Mouse (Mus musculus): Measurements from ENCODE around the gene Fkbp5. TPM values are rescaled to one million over a fixed set of nuclear protein-coding genes. Genes with fewer than 3 reads are reported as not detected.
"Not testable (repeated sequence)": the region's sequence is repeated elsewhere in the genome, so short reads cannot be mapped to it uniquely, and the experiment has no call there.

Gene Fkbp5
- polyA plus RNA-seq (2015; fragmentation: Nextera tagmentation; extraction: Ambion mirVana) = 27.2 and 51.1 TPM in 2 replicates

DNA sequence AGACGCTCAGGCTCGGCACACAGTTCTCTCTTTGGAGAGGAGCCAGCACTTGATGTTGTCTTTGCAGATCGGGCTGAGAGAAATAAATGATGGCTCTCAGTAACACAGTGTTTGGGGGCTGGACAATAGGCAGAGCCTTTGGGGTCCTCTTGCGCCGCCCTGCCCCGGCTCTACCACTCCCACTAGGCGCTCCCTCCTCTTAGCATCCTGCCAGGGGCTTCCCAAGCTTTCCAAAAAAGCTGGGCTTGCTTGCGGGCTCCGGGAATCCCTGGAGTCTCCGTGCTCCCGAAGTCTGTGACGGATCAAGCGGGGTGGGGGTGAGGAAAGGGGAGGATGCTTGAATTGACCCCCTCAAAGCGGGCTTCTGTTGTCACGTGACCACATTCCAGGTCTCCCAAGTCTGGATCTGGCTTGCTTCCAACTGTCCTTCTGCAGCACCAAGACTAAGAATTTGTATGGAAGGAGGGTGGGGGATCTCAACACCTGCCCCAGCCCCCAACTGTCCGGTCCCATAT, at the start of gene Fkbp5:
Gene Fkbp5, minus strand, starts transcription at position 87 of the 515 bp plus-strand sequence.
- Histone ChIP-seq H3K36me3 (no peaks in the 10 kb centered on the region), H3K27ac (replicated peaks) (peak within 1 kb of the TSS; percentile 77), H3K9me3 (replicated peaks) (no peaks in the 10 kb centered on the region), H3K4me1 (peaks cover 37% of the 10 kb centered on the region), H3K4me2 (peak within 1 kb of the TSS; percentile 98), H3K4me3 (replicated peaks) (peak within 1 kb of the TSS; percentile 53), H3K9ac (replicated peaks) (peak within 1 kb of the TSS; percentile 69), H3K27me3 (replicated peaks) (peaks cover 22% of the 10 kb centered on the region)
- ATAC-seq (ENCODE audit: low FRiP score) = peak; percentile 23
- WGBS = 1% methylated on average over 16 of the region's 16 CpGs

DNA sequence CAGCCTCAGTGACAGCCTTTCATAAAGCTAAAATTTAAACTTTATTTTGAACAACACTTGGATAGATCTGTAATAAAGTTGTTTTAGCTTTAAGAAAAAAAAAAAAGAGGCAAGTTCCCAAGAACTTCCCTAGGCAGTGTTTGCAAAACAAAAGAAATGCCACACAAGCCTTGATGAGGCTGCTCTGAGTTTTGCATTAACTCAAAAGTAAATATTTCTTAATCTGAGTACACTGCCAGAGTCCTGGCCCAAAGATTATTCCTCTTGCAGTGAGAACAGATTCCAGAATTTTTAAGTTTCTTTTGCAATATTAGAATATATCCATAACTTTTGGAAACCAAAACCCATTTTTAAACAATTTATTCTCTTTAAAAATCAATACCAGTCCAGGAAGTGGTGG, 47.9 kb upstream of the Fkbp5 start:
- no peaks in the 10 kb centered on the region for H3K27me3 ChIP-seq (replicated peaks)
- H3K4me3 ChIP-seq (replicated peaks) = no peak overlapping the region
- no peak overlapping the region for H3K27ac ChIP-seq (replicated peaks)
- H3K36me3 ChIP-seq = no peaks in the 10 kb centered on the region
- H3K4me2 ChIP-seq = no peak overlapping the region
- no peaks in the 10 kb centered on the region for H3K9me3 ChIP-seq (replicated peaks)
- ATAC-seq (ENCODE audit: low FRiP score) = no peak
- no peak overlapping the region for H3K9ac ChIP-seq (replicated peaks)
- H3K4me1 ChIP-seq = no peaks in the 10 kb centered on the region

DNA sequence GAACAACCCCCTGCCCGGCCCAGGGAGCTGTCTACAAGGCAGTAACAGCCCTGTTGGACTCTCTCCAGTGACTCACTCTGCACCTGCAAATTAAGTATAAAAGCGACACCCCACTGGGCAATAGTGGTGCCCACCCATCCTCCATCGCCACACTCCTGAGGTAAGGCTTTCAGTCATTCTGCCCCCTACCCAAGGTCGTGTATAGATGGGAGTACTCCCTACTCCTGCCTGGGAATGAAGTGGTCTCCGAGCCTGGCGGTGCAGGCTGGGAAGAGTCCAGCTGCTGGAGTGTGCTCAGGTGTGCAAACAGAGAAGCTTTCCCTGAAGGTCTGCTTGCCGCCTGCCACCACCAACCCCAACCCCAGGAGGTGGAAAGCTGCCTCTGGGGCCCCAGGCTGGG, 44.3 kb upstream of the Fkbp5 start:
- Histone ChIP-seq H3K4me2 (no peak overlapping the region), H3K9ac (replicated peaks) (no peak overlapping the region), H3K4me3 (replicated peaks) (no peak overlapping the region), H3K4me1 (no peaks in the 10 kb centered on the region), H3K9me3 (replicated peaks) (no peaks in the 10 kb centered on the region), H3K27ac (replicated peaks) (no peak overlapping the region), H3K36me3 (no peaks in the 10 kb centered on the region), H3K27me3 (replicated peaks) (no peaks in the 10 kb centered on the region)
- ATAC-seq (ENCODE audit: low FRiP score) = no peak
- 59% methylated on average over 7 of the region's 7 CpGs for WGBS

DNA sequence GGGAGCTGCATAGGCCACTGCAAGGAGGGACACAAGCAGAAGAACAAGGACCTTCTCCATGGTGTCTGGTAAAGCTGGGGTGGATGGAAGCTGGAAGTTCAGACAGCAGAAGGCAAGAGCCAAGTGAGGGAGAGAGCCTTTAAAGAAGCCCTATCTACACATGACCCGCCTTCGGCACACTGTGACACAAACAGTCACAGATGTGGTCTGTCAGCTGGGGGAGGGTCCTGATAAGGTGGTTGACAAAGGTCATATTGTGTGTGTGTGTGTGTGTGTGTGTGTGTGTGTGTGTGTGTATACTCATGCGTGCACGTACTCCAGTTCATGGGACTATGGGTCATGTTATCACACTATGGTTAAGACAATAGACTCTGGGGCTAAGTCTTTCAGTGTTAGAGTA, 43.3 kb upstream of the Fkbp5 start, which contains the start of gene Clps:
Gene Clps, minus strand, starts transcription at position 169 of the 400 bp plus-strand sequence.
- Histone ChIP-seq H3K4me2 (no peak within 1 kb of the TSS), H3K27me3 (replicated peaks) (no peaks in the 10 kb centered on the region), H3K36me3 (no peaks in the 10 kb centered on the region), H3K9ac (replicated peaks) (no peak within 1 kb of the TSS), H3K27ac (replicated peaks) (no peak within 1 kb of the TSS), H3K9me3 (replicated peaks) (no peaks in the 10 kb centered on the region), H3K4me3 (replicated peaks) (no peak within 1 kb of the TSS), H3K4me1 (no peaks in the 10 kb centered on the region)
- no peak for ATAC-seq (ENCODE audit: low FRiP score)
- 91% methylated on average over 4 of the region's 4 CpGs for WGBS

DNA sequence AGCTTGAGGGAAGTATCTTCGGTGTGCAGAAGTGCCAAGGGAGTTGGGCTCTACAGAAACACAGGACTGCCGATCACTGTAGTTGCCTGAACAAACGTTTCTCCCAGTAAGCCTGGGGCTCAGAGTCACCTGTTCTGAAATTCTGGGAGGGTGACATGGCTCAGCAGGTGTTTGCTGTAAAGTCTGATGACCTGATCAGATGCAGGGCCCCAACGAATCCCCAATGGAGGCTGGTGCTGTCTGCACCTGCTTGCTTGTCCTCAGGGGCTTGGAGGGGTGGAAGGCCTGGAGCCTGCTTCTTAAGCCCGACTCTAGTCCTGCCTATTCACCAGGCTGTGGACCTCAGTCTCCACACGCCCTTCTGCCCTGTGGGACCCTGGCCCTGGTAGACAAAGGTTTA, 40.4 kb upstream of the Fkbp5 start:
- H3K4me3 ChIP-seq (replicated peaks) = no peak overlapping the region
- H3K4me2 ChIP-seq = no peak overlapping the region
- no peaks in the 10 kb centered on the region for H3K27me3 ChIP-seq (replicated peaks)
- no peaks in the 10 kb centered on the region for H3K9me3 ChIP-seq (replicated peaks)
- H3K9ac ChIP-seq (replicated peaks) = no peak overlapping the region
- ATAC-seq (ENCODE audit: low FRiP score) = no peak
- WGBS = 75% methylated on average over 6 of the region's 6 CpGs
- peaks cover 7% of the 10 kb centered on the region for H3K4me1 ChIP-seq
- no peaks in the 10 kb centered on the region for H3K36me3 ChIP-seq
- H3K27ac ChIP-seq (replicated peaks) = no peak overlapping the region

DNA sequence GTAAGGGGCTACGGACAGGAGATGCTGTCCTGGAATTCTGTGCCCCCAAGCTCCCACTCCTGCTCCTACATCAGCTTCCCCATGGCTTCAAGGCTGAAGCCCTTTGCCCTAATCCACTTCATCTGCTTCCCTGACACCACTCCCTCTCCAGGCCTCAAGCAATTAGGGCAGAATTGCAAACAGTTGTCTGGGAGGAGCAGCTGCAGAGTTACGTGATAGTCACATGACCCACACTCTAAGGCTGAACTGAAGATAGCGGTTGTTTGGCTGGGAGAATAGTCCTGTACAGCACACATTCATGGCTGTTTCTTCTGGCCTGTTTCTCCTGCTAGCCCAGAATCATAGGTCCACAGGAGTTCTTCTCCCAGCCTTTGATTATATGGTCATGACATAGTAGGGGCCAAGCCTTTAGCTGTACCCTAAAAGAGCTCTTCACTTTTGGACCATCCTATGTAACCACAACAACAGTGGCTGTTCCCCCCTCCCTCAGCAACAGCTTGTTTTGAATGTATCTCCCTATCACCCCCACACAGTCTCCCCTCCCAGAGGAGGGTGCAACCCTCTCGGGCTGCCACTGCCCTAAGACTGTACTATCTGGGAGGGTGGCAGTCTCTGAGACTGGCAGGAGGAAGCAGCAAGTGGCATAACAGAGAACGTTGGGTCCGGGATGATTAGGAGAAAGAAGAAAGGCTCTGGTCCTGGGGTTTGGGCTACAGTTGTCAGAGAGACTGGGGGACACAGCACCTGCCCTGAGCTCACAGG, 39.5 kb upstream of the Fkbp5 start:
- Histone ChIP-seq H3K36me3 (no peaks in the 10 kb centered on the region), H3K4me3 (replicated peaks) (no peak overlapping the region), H3K9me3 (replicated peaks) (no peaks in the 10 kb centered on the region), H3K9ac (replicated peaks) (no peak overlapping the region), H3K27me3 (replicated peaks) (no peaks in the 10 kb centered on the region), H3K27ac (replicated peaks) (no peak overlapping the region), H3K4me2 (no peak overlapping the region), H3K4me1 (peaks cover 7% of the 10 kb centered on the region)
- WGBS = 53% methylated on average over 6 of the region's 6 CpGs
- no peak for ATAC-seq (ENCODE audit: low FRiP score)

DNA sequence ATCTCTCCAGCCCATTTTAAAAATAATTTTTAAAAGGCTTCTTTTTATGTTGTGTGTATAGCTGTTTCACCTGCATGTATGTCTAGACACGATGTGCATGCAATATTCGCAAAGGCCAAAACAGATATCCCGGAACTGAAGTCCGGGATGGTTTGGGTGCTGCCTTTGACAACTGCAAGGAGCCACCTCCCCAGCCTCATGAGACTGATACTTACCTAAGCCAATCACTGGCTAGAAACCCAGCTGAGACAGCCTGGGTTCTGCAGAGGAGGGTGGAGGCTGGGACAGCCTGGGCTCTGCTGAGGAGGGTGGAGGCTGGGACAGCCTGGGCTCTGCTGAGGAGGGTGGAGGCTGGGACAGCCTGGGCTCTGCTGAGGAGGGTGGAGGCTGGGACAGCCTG, 36.7 kb upstream of the Fkbp5 start:
- H3K9me3 ChIP-seq (replicated peaks); H3K27ac ChIP-seq (replicated peaks); ATAC-seq (ENCODE audit: low FRiP score); H3K4me3 ChIP-seq (replicated peaks); H3K36me3 ChIP-seq; H3K27me3 ChIP-seq (replicated peaks); H3K4me1 ChIP-seq; H3K9ac ChIP-seq (replicated peaks); H3K4me2 ChIP-seq: not testable (repeated sequence)
- WGBS = 96% methylated on average over 4 of the region's 4 CpGs

DNA sequence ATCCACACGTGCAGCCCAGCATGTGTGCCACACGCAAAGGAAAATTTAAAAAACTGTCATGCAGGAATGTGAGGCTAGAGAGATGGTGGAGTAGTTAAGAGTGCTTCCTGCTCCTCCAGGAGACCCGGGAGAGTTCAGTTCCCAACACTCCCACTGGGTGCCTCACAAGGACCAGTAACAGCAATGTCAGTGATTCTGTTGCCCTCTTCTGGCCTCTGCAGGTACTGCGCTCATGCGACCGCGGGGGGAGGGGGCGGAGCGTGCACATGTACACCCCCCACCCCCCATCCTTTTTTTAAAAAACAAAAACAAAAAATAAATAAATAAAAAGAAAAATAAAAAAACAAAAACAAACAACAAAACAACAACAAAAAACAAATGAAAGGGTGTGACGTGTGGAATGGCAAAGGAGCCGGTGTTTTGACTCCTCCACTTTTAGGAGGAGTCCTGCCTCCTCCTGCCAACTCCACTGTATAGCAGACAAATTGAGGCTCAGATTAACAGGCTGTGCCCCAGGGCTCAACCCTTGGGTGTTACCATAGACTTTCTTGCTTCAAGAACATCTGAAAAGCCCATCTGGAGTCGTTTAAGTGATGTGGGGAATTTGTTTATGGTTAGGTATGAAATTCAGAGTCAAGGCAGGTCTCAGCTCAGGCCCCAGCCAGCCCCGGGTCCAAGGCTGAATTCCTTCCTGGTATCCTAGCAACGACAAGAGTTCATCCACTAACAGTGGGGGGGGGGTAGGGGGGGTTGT, 35.9 kb upstream of the Fkbp5 start:
- Histone ChIP-seq H3K4me2 (no peak overlapping the region), H3K27ac (replicated peaks) (no peak overlapping the region), H3K27me3 (replicated peaks) (no peaks in the 10 kb centered on the region), H3K9me3 (replicated peaks) (no peaks in the 10 kb centered on the region), H3K4me1 (peaks cover 7% of the 10 kb centered on the region), H3K36me3 (no peaks in the 10 kb centered on the region), H3K9ac (replicated peaks) (no peak overlapping the region), H3K4me3 (replicated peaks) (no peak overlapping the region)
- no peak for ATAC-seq (ENCODE audit: low FRiP score)
- WGBS = 5% methylated on average over 14 of the region's 14 CpGs

DNA sequence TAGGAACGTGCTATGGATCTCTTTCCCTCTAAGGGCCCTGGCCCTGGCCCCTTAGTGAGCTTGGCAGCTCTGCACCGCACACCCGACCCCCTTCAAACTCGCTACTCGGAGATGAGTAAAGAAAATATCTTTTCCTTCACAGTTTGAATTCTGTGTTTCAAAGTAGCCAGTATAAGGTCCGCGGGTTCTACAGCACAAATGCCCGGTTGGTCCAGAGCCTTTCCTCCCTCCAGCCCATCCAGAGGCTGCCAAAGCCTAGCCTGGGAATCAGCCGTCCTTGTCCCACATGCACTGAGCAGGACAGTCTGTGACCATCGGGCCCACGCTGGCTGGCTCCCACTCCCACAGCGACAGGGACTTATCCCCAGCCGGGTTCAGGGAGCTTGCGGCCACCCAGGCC, 31.8 kb upstream of the Fkbp5 start, which contains the start of gene Clpsl2:
Gene Clpsl2, plus strand, starts transcription at position 301 of the 400 bp plus-strand sequence.
- no peaks in the 10 kb centered on the region for H3K27me3 ChIP-seq (replicated peaks)
- no peaks in the 10 kb centered on the region for H3K9me3 ChIP-seq (replicated peaks)
- no peak within 1 kb of the TSS for H3K27ac ChIP-seq (replicated peaks)
- H3K4me3 ChIP-seq (replicated peaks) = no peak within 1 kb of the TSS
- no peak for ATAC-seq (ENCODE audit: low FRiP score)
- H3K9ac ChIP-seq (replicated peaks) = no peak within 1 kb of the TSS
- WGBS = 79% methylated on average over 14 of the region's 14 CpGs
- H3K36me3 ChIP-seq = no peaks in the 10 kb centered on the region
- H3K4me2 ChIP-seq = no peak within 1 kb of the TSS
- H3K4me1 ChIP-seq = peaks cover 7% of the 10 kb centered on the region

DNA sequence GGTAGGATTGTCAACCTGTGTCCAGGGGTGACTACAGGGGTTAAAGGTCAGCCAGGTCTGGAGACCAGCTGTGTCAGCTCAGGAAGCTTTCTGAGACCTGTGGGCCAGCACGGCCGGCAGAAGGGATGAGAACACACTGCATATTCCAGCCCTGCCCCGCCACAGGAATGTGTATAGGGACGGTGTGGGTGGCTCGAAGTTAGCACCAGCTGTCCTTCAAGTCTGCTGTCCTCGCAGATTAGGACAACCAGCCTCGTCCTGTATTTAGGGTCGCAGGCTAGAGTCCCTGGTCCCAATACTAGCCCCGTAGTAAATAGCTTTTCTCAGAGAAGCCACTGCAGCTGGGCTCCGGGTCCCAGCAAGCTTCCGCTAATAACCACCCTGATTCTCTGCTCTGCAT, 31.2 kb upstream of the Fkbp5 start:
- Histone ChIP-seq H3K9ac (replicated peaks) (no peak overlapping the region), H3K27me3 (replicated peaks) (no peaks in the 10 kb centered on the region), H3K27ac (replicated peaks) (no peak overlapping the region), H3K9me3 (replicated peaks) (no peaks in the 10 kb centered on the region), H3K4me3 (replicated peaks) (no peak overlapping the region), H3K4me1 (peaks cover 7% of the 10 kb centered on the region), H3K36me3 (no peaks in the 10 kb centered on the region), H3K4me2 (no peak overlapping the region)
- WGBS = 78% methylated on average over 11 of the region's 11 CpGs
- ATAC-seq (ENCODE audit: low FRiP score) = no peak

DNA sequence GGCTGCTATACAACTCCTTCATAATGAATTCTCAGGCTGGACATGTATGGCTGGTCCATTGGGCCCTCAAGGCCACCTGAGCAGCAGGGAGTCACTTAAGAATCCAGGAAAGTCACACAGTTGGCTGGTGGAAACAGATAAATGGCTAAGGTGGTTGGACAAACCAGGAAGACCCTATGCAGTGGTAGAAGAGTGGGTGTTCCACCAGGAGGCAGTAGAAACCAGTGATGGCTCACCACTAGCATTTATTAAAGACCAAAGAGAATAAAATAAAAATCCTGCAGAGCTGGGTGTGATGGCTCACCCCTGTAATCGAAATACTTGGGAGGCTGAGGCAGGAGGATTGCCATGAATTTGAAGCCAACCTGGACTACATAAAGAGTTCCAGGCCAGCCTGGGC, 29.6 kb upstream of the Fkbp5 start:
- no peaks in the 10 kb centered on the region for H3K36me3 ChIP-seq
- H3K9me3 ChIP-seq (replicated peaks) = no peaks in the 10 kb centered on the region
- no peak for ATAC-seq (ENCODE audit: low FRiP score)
- no peaks in the 10 kb centered on the region for H3K4me1 ChIP-seq
- no peak overlapping the region for H3K27ac ChIP-seq (replicated peaks)
- no peak overlapping the region for H3K9ac ChIP-seq (replicated peaks)
- WGBS = 89% methylated on average over 1 of the region's 1 CpGs
- no peaks in the 10 kb centered on the region for H3K27me3 ChIP-seq (replicated peaks)
- H3K4me3 ChIP-seq (replicated peaks) = no peak overlapping the region
- H3K4me2 ChIP-seq = no peak overlapping the region

DNA sequence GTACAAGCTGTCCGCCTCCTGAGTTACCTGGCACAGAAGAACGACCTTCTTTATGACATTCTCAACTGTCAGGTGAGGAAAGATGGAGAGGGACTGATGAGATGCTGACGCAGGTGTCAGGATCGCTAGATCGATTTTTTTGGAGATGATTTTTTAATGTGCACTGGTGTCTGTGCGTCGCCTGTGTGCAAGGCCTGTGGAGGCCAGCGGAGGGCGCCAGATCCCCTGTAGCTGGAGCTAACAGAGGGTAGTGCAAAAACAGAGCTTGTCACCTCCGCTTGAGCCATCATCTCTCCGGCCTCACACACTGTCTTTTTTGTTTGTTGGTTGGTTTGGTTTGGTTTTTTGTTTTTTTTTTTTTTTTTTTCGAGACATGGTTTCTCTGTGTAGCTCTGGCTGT, 20.6 kb upstream of the Fkbp5 start:
- Histone ChIP-seq H3K36me3 (no peaks in the 10 kb centered on the region), H3K4me3 (replicated peaks) (no peak overlapping the region), H3K9me3 (replicated peaks) (0 out of 2 replicates have a peak, but pooled peaks cover 6% of the 10 kb centered on the region), H3K4me2 (no peak overlapping the region), H3K27me3 (replicated peaks) (no peaks in the 10 kb centered on the region), H3K4me1 (no peaks in the 10 kb centered on the region), H3K27ac (replicated peaks) (no peak overlapping the region), H3K9ac (replicated peaks) (no peak overlapping the region)
- ATAC-seq (ENCODE audit: low FRiP score) = no peak
- WGBS = 52% methylated on average over 12 of the region's 12 CpGs

Data from neural tube, embryonic 15.5 days (tissue).